Mouse (Mus musculus) cerebellum, adult 2 months (tissue): ENCODE measurements around the gene Hist1h2ac.

Experiments
- CTCF ChIP-seq: fragments of 200-500 bp; IDR thresholded peaks from 2 replicates; pipeline ENCODE4 v1.5.1; 2011; ENCODE audit warnings: low read depth, mild to moderate bottlenecking, control low read depth, low read length, moderate library complexity, borderline replicate concordance; ENCODE audit not compliant: insufficient read depth
- POLR2A ChIP-seq: fragments of 200-500 bp; IDR thresholded peaks from 2 replicates; pipeline ENCODE4 v1.6.1; 2011; ENCODE audit warnings: low read length, control low read depth, borderline replicate concordance; ENCODE audit not compliant: insufficient read depth

- TF ChIP-seq POLR2A (no peak), CTCF (no peak)
Observed at GRCm38 (mm10) chr13:23694956-23695355, 11.2 kb upstream of the Hist1h2ac start.
